Mouse (Mus musculus) forebrain, embryonic 14.5 days (tissue): ENCODE results near the gene Pacrg. TPM values are rescaled to one million over a fixed set of nuclear protein-coding genes. Genes with fewer than 3 reads are reported as not detected.

Source experiments
- ATAC-seq: fragments of 200-750 bp; cut with Nextera tagmentation; 2 replicates; pipeline ENCODE4 v1.8.0; 2017; ENCODE audit warnings: mild to moderate bottlenecking, moderate library complexity
- DNase-seq: peaks from one replicate; pipeline ENCODE4 v3.0.0-alpha.2; 2015; ENCODE audit warnings: low spot score
- H3K27ac ChIP-seq: fragments of 300-500 bp; sonication (generic); 2 replicates; pipeline ENCODE4 v1.5.1; 2014; ENCODE audit warnings: low read depth, mild to moderate bottlenecking, control low read depth, low read length, moderate library complexity
- H3K27me3 ChIP-seq: fragments of 300-500 bp; sonication (generic); replicated peaks from 2 replicates; pipeline ENCODE4 v1.6.1; 2014; ENCODE audit warnings: low read length, control low read depth, mixed read lengths; ENCODE audit not compliant: control insufficient read depth, insufficient read depth
- H3K36me3 ChIP-seq: fragments of 300-500 bp; sonication (generic); 2 replicates; pipeline ENCODE4 v1.6.1; 2014; ENCODE audit warnings: low read length, control low read depth; ENCODE audit not compliant: control insufficient read depth, insufficient read depth
- H3K4me1 ChIP-seq: fragments of 300-500 bp; sonication (generic); 2 replicates; pipeline ENCODE4 v1.6.1; 2014; ENCODE audit warnings: antibody characterized with exemption, low read length, control low read depth; ENCODE audit not compliant: control insufficient read depth, insufficient read depth
- H3K4me2 ChIP-seq: fragments of 300-500 bp; sonication (generic); 2 replicates; pipeline ENCODE4 v1.6.1; 2014; ENCODE audit warnings: mild to moderate bottlenecking, control low read depth, low read length
- H3K4me3 ChIP-seq: fragments of 300-500 bp; sonication (generic); 2 replicates; pipeline ENCODE4 v1.5.1; 2014; ENCODE audit warnings: low read depth, low read length, control low read depth
- H3K9ac ChIP-seq: fragments of 300-500 bp; sonication (generic); 2 replicates; pipeline ENCODE4 v1.6.1; 2014; ENCODE audit warnings: mild to moderate bottlenecking, low read length, control low read depth, moderate library complexity
- H3K9me3 ChIP-seq: fragments of 300-500 bp; sonication (generic); replicated peaks from 2 replicates; pipeline ENCODE4 v1.6.1; 2016; ENCODE audit warnings: low read length, control low read depth, mixed read lengths; ENCODE audit not compliant: control insufficient read depth
- WGBS: fragments of 180-500 bp; shearing (Covaris S2); extraction: QIAGEN DNeasy Blood & Tissue Kit; methylation state at CpG from one replicate; pipeline ENCODE4 v1.1.7; 2014; 5-methylcytosine and 5-hydroxymethylcytosine counted together
- polyA plus RNA-seq: library from polyadenylated mRNA; unstranded; fragments of >200 nt; fragmentation: Nextera tagmentation; extraction: Ambion mirVana; gene quantifications from 2 replicates; pipeline ENCODE4 v1.2.1, GENCODE M21; 2014

The Pacrg gene
- polyA plus RNA-seq, 1 experiment from 2014 or later, result 7.8 TPM

DNA sequence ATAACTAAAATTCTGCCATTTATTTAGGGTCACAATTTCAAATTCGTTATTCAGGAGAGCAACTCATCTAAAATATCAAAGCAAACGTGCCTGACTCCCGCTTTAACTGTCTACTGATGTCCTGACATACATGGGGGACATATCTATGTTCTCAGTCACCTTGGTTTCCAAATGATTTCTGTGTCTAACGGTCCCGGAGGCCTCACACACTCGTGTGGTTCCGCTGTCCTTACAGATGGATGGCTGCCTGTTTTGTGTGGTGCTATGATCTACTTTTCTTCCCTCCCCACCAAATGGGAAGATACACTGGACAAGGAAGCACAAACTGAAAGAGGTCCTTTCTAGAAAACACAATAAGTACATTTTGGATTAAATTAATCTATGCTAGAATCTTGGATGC lies 277.2 kb downstream of the Pacrg start:
- H3K4me1 ChIP-seq, result peaks cover 4% of the 10 kb centered on the region; the same call in 1 of the 2 replicates
- no peaks in the 10 kb centered on the region for H3K36me3 ChIP-seq
- ATAC-seq (no peak), DNase-seq (no peak)
- H3K9me3 ChIP-seq, result no peaks in the 10 kb centered on the region
- no peak overlapping the region for H3K4me2 ChIP-seq
- no peak overlapping the region for H3K27ac ChIP-seq
- 0 out of 2 replicates have a peak, but pooled peaks cover 3% of the 10 kb centered on the region for H3K27me3 ChIP-seq
- no peak overlapping the region for H3K4me3 ChIP-seq
- no peak overlapping the region for H3K9ac ChIP-seq
- 94% methylated on average over 7 of the region's 7 CpGs for WGBS

DNA sequence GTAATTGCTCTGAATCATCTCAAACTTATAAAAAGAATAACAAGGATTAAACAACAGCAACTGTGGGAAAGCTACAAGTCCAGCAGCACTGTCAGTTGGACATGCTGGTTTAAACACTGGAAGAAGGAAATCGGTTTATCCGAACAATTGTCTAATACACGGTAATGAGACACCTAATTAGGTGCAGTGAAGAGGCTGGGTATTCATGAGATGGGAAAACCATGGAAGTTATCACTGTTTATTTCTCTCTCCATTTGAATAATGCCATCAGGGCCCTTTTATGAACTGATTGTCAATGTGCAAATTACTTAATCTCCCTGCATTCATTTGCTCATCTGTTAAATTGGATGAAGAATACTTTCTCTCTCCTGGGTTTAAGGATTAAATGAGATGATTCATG lies 280.1 kb downstream of the Pacrg start:
- Histone ChIP-seq H3K27me3 (0 out of 2 replicates have a peak, but pooled peaks cover 3% of the 10 kb centered on the region), H3K4me3 (no peak overlapping the region), H3K36me3 (no peaks in the 10 kb centered on the region), H3K9me3 (no peaks in the 10 kb centered on the region), H3K27ac (no peak overlapping the region), H3K9ac (no peak overlapping the region), H3K4me2 (no peak overlapping the region), H3K4me1 (peaks cover 4% of the 10 kb centered on the region; the same call in 1 of the 2 replicates)
- DNase-seq (peak; percentile 61), ATAC-seq (peak; percentile 46)
- 8% methylated on average over 3 of the region's 3 CpGs for WGBS

DNA sequence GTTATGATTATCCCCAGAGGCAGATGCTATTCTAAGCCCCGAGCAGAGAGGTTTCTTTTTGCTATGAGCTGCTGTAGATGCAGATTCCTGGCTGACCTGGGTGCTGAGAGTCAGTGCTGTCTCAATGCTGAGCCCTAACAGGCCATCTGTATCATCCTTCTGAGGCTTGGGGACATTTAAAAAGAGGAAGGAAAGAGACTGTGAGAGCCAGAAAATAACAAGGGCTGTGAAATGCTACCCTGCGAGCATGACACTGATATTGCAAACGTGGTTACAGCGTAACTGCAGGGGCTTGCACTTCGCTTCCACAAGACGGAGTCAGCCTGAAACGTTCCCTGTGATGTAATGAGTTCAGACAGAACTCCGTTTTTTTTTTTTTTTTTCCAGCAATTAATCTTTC lies 281.4 kb downstream of the Pacrg start:
- no peak for ATAC-seq
- no peak overlapping the region for H3K9ac ChIP-seq
- no peak for DNase-seq

DNA sequence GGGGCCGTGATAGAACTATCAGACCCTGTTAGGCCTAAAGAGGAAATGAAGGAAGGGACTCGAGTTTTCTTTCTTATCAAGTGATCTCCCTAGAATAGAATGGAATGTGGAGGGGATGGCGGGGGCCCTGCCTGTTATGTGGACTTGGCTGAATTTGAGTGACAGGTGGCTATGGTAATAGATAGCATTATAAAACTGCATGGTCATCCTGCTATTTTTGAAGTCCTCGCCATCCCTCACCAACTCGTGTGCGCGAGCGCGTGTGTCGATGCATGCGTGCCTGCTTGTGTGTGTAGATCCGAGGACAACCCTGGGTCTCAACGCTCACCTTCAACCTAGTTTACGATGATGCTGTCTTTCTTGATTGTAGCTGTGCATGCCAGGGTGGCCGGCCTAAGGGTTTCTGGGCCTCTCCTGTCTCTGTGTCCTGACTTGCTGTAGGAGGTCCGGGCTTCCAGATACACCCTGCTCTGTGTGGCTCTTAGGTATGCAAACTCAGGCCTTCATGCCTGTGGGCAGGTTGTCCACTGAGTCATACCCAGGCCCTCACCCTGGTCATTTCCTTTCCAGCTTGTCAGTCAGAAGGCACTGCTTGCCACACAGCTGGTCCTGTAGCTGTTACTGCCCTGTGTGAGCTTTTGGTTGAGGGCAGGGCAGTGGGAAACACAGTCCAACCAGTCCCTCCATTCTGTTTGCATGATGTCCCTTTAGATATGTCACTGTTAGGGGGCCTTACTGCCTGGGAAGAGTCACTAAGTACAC lies 287.6 kb downstream of the Pacrg start:
- H3K9me3 ChIP-seq, result no peaks in the 10 kb centered on the region
- ATAC-seq (no peak), DNase-seq (no peak)
- no peak overlapping the region for H3K27ac ChIP-seq
- no peak overlapping the region for H3K4me3 ChIP-seq
- H3K4me2 ChIP-seq, result no peak overlapping the region
- no peaks in the 10 kb centered on the region for H3K27me3 ChIP-seq
- no peak overlapping the region for H3K9ac ChIP-seq
- 95% methylated on average over 16 of the region's 16 CpGs for WGBS
- H3K4me1 ChIP-seq, result no peaks in the 10 kb centered on the region
- H3K36me3 ChIP-seq, result no peaks in the 10 kb centered on the region

More for the DNA sequence above, 281.4 kb downstream of the Pacrg start:
- no peaks in the 10 kb centered on the region for H3K36me3 ChIP-seq
- no peak overlapping the region for H3K27ac ChIP-seq
- H3K4me1 ChIP-seq, result peaks cover 4% of the 10 kb centered on the region; the same call in 1 of the 2 replicates
- no peaks in the 10 kb centered on the region for H3K9me3 ChIP-seq
- H3K27me3 ChIP-seq, result no peaks in the 10 kb centered on the region
- no peak overlapping the region for H3K4me2 ChIP-seq
- H3K4me3 ChIP-seq, result no peak overlapping the region
- WGBS, result 85% methylated on average over 8 of the region's 8 CpGs

DNA sequence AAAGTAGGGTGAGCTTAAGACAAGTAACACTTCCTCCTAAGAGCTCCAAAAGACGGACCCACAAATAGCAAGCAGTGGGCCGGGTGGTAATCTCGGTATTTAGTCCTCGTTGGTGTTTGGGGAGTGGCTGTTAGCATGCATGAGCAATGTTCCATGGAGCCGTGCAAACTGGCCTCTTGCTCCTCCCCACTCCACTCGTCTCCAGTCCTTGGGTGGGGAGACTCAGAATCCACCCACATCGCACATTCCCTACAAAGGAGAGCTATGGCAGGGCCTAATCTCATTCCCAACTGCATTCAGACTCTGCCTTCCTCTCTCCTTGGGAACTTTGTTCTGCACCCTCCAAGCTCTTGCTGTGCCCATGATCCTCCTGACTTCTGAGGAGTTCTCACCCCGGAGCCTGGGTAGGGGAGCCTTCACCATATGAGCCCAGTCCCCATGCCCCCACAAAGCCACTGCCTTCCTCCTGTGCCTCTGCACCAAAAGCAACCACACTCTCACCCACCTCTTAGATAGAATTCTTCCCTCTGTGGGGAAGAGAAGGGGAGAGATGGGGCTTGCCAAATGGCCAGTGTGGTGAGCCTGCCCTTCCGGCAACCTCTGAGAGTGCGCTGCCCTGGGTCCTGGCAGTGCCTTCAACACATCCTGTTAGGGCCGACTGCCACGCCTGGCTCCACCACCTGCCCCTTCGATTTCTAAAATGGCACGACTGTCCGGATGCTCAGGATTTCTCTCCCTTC lies 289.2 kb downstream of the Pacrg start:
- Histone ChIP-seq H3K4me3 (no peak overlapping the region), H3K27me3 (no peaks in the 10 kb centered on the region), H3K36me3 (no peaks in the 10 kb centered on the region), H3K27ac (no peak overlapping the region), H3K4me2 (no peak overlapping the region), H3K9ac (no peak overlapping the region), H3K9me3 (no peaks in the 10 kb centered on the region), H3K4me1 (no peaks in the 10 kb centered on the region)
- DNase-seq (no peak), ATAC-seq (no peak)
- WGBS, result 78% methylated on average over 15 of the region's 15 CpGs

DNA sequence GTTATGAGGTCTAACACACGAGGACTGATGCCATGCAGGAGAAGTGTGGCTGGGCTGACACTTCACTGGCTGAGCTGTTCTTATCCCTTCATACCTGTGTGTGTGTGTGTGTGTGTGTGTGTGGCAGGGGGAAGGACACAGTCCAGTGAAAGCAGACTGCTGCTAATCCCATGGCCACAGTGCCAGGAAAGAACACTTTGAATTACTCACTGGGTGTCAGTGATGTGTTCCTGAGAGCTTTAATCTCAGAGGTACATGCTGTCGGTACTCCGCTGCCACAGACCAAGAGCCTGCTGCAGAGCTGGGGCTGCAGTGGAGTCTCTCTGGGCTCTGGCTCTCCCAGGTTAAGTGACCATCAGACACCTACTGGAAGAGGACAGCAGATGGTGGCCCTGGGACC lies 290.3 kb downstream of the Pacrg start:
- 82% methylated on average over 3 of the region's 3 CpGs for WGBS
- H3K27me3 ChIP-seq, result no peaks in the 10 kb centered on the region
- DNase-seq (no peak), ATAC-seq (no peak)
- H3K9ac ChIP-seq, result no peak overlapping the region
- no peak overlapping the region for H3K4me2 ChIP-seq
- H3K4me3 ChIP-seq, result no peak overlapping the region
- H3K36me3 ChIP-seq, result no peaks in the 10 kb centered on the region
- H3K9me3 ChIP-seq, result no peaks in the 10 kb centered on the region
- H3K27ac ChIP-seq, result no peak overlapping the region
- H3K4me1 ChIP-seq, result no peaks in the 10 kb centered on the region

DNA sequence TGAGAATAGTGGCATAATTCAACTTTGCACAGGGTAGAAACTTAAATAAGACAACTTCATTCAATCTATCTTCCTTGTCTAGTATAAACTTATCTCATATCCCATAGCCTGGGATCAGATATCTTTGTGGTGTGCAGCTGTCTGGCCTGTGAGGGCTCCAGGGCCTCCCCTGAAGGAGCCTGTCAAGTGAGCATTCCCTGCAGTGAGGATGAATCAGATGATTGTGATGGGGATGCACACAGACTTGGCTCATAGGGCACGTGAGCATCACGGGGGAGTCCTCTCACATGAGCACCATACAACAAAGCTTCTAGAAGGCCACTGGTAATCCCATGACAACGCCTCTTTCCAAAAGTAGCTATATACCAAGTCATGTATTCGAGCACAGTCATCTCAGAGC lies 291.1 kb downstream of the Pacrg start:
- no peaks in the 10 kb centered on the region for H3K9me3 ChIP-seq
- DNase-seq (no peak), ATAC-seq (no peak)
- WGBS, result 92% methylated on average over 4 of the region's 4 CpGs
- no peaks in the 10 kb centered on the region for H3K36me3 ChIP-seq
- H3K4me3 ChIP-seq, result no peak overlapping the region
- no peak overlapping the region for H3K27ac ChIP-seq
- no peaks in the 10 kb centered on the region for H3K27me3 ChIP-seq
- H3K4me2 ChIP-seq, result no peak overlapping the region
- no peak overlapping the region for H3K9ac ChIP-seq
- no peaks in the 10 kb centered on the region for H3K4me1 ChIP-seq

DNA sequence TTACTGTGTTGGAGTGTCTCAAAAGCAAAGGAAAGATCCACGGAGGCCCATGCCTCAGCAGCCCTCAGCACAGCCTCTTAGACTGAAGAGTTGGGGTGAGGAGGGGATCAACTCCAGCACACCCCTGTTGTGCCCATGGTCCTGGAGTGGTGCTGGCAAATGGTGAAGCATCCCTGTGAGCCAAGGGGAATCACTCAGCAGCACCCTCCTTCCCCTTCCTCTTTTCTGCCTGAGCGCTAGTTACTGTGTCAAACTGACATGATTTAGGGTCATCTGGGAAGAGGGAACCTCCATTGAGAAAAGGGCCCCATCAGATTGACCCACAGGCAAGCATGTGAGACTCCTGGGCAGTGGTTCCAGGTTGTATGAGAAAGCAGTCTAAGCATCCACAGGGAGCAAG lies 299.3 kb downstream of the Pacrg start:
- H3K36me3 ChIP-seq, result no peaks in the 10 kb centered on the region
- DNase-seq (no peak), ATAC-seq (no peak)
- no peaks in the 10 kb centered on the region for H3K4me1 ChIP-seq
- no peaks in the 10 kb centered on the region for H3K27me3 ChIP-seq
- no peak overlapping the region for H3K27ac ChIP-seq
- H3K4me2 ChIP-seq, result no peak overlapping the region
- no peaks in the 10 kb centered on the region for H3K9me3 ChIP-seq
- no peak overlapping the region for H3K9ac ChIP-seq
- no peak overlapping the region for H3K4me3 ChIP-seq
- WGBS, result 93% methylated on average over 2 of the region's 2 CpGs

DNA sequence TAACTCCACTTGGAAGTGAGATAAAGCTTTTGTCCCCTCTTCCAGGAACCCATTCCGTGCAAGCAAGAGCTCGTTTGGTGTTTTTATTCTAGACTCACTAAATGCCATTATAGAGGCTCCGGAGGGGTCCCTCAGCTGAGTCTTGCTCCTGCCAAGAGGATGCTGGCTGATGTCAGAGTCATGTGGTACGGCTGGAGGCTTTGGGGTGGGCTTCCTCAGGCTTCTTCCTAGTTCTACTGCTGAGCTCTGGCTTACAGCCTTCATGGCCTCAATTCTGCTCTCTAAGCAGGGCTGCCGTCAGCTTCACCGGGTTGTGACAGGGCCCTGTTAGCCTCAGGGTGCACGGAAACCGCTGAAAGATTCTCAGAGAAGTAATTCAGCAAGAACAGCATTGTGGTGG lies 305.9 kb downstream of the Pacrg start:
- H3K36me3 ChIP-seq, result no peaks in the 10 kb centered on the region
- DNase-seq (peak; percentile 59), ATAC-seq (peak; percentile 62)
- WGBS, result 24% methylated on average over 8 of the region's 8 CpGs
- H3K9me3 ChIP-seq, result no peaks in the 10 kb centered on the region
- no peaks in the 10 kb centered on the region for H3K27me3 ChIP-seq
- H3K9ac ChIP-seq, result no peak overlapping the region
- no peak overlapping the region for H3K27ac ChIP-seq
- H3K4me2 ChIP-seq, result no peak overlapping the region
- H3K4me3 ChIP-seq, result no peak overlapping the region
- peaks cover 10% of the 10 kb centered on the region; the same call in 1 of the 2 replicates for H3K4me1 ChIP-seq
